Mouse (Mus musculus) adrenal gland, adult 18-20 months (tissue): ENCODE data around the gene Mdm2. TPM values are rescaled to one million over a fixed set of nuclear protein-coding genes. Genes with fewer than 3 reads are reported as not detected.
A peak's percentile ranks its signal among the peaks of the same experiment; 100 is the strongest.
"Not testable (repeated sequence)": the region's sequence is repeated elsewhere in the genome, so short reads cannot be mapped to it uniquely, and the experiment has no call there.

ENCODE experiments used
- DNase-seq, 2 experiments: peaks; one replicate each; pipeline ENCODE4 v3.0.0; 2021 to 2022; ENCODE audit warnings: low spot score in 2 of 2
- total RNA-seq, 2 experiments: library from RNA; stranded (reverse); gene quantifications; 1 replicate in 1 of 2; 2 replicates in 1 of 2; pipeline ENCODE4 v1.2.3; 2021

Gene Mdm2
- total RNA-seq, 2 experiments from 2014 or later, result 48.2 to 54.8 TPM

DNA sequence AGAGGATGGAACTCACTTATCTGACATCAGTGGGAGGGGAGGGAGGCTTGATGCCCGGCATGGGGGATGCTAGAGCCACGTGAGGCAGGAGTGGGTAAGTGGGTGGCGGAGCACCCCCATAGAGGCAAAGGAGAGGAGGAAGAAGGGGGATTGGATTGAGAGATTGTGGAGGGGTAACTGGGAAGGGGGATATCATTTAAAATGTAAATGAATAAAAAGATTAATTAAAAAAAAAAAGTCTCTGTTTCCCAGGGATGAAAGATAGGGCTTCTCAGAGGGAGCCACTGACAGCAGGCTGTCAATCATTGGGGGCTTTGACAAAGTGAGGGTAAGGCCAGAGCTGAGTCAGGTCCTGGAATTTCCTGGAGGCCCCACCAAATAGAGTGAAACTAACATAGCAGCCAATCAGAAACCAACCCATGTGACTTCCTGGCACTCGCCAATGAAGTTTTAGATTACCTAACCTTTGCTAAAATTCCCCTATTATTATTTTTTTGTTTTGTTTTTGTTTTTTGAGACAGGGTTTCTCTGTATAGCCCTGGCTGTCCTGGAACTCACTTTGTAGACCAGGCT is 4.5 kb upstream of the Mdm2 start:
- no peak for DNase-seq

GRCm38 (mm10) chr10:117714048-117714545 is 3.5 kb upstream of the Mdm2 start:
- no peak for DNase-seq

- DNase-seq, result no peak
These were observed 2.9 kb upstream of the Mdm2 start for GRCm38 (mm10) chr10:117713466-117713865.

GRCm38 (mm10) chr10:117712871-117713270 is 2.3 kb upstream of the Mdm2 start:
- no peak for DNase-seq

- DNase-seq, result no peak
These were observed 1.7 kb upstream of the Mdm2 start for GRCm38 (mm10) chr10:117712191-117712754.

DNA sequence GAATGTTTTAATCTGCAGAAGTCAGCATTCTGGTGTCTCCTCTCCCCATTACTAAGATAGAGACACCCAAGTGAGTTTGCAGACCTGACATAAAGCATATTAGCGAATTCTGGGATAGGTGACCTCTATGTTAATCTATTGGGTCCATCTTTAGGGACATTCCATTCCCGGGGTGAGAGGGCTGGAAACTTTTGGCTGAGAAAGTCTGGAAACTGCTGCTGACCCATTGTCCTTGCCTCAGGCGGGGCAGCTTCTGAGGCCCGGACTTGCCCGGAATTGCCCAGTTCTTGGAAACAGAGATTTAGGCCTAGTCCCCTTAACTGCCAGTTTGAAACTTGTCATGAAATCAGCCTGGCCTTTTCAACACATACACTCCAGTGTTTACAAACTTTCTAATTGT is 850 bp upstream of the Mdm2 start:
- DNase-seq, result no peak

- DNase-seq, result peak; percentile 75 to 78
These were observed 491 bp downstream of the Mdm2 start for GRCm38 (mm10) chr10:117709930-117710603.

GRCm38 (mm10) chr10:117709326-117709830 is 1.2 kb downstream of the Mdm2 start:
- DNase-seq, result no peak

DNA sequence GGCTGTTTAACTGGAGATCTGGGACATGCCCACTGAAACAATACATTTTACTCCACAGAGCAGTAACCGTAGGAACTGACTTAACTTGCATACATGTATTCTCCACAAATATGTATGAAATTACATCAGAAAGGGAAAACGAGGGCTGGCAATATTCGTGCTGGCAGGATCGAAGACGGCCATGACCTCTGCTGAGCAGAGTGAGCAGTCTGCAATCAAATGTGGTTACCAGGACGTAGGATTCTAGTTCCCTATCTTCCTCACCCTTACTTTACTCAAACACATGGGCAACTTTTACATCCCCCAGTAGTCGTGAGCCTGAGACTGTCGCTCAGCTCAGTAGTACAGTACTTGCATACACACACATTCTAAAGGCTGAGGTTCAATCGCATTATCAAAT is 1.7 kb downstream of the Mdm2 start:
- no peak for DNase-seq

GRCm38 (mm10) chr10:117708376-117708775 is 2.2 kb downstream of the Mdm2 start:
- DNase-seq, result no peak

DNA sequence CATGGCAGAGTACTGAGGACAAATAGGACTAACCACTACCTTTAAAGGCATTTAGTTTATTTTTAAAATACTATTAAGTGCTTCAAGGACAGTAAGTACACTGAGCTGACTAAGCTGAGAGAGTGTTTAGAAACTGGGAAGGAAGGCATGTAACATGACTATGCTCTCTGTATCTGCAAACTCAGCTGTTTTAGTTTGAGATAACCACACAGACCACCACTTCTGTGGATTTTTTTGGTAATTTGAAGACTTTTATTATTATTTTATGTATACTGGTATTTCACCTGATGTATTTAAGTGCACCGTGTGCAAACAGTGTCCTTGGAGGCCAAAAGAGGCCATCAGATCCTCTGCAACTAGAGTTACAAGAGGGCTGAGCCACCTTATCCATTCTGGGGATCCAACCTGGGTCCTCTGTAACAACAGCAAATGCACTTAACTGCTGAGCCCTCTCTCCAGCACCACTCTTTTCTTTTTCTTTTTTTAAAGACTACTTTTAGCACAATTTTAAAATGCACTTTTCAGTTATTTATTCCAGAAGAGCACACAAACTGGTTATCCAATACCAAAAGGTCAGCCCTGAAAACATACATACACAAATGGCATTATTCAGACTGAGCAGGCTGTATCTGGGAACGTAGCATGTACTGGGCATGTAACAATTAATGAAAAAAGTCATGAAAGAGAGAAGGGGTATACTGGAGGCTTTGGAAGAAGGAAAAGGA is 3.3 kb downstream of the Mdm2 start:
- DNase-seq, result no peak

DNA sequence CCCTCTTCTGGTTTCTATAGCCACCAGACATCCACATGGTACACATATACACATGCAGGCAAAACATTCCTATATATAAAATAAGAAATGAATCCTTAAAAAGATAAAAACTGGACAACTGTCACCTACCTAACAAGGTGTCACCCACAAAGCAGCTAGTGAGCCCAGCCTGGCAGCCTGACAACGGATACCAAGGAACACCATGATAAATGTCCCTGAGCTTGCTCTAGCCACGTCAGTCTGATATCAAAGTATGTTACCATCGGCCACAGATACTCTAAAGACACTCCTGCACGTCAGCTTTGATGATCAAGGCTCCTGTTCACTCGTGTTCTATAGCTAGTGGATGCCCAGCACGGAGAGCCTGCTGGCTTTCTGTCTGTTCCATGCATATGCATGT is 4.1 kb downstream of the Mdm2 start:
- no peak for DNase-seq

DNA sequence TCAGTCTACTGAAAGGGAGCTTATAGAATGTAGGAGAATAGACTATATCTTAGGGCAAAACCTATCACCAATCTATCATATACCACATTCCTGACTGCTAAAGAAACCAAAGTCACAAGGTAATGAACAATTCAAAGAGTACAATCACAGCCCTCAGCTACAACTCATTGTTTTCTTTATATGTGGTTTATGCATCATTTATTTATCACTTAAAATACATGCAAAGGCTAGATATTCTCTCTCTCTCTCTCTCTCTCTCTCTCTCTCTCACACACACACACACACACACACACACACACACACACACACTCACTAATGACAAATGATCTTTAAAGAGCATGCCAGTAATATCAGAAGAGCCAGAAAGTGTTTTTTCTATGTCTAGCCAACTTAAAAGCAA is 4.8 kb downstream of the Mdm2 start:
- no peak for DNase-seq

- DNase-seq, result no peak
These were observed 5.6 kb downstream of the Mdm2 start for GRCm38 (mm10) chr10:117704964-117705335.

- DNase-seq, result not testable (repeated sequence)
These were observed 6.1 kb downstream of the Mdm2 start for GRCm38 (mm10) chr10:117704314-117704963.

- no peak for DNase-seq
These were observed 7.1 kb downstream of the Mdm2 start for GRCm38 (mm10) chr10:117703506-117703905.

- no peak for DNase-seq
These were observed 8.3 kb downstream of the Mdm2 start for GRCm38 (mm10) chr10:117702024-117702833.

DNA sequence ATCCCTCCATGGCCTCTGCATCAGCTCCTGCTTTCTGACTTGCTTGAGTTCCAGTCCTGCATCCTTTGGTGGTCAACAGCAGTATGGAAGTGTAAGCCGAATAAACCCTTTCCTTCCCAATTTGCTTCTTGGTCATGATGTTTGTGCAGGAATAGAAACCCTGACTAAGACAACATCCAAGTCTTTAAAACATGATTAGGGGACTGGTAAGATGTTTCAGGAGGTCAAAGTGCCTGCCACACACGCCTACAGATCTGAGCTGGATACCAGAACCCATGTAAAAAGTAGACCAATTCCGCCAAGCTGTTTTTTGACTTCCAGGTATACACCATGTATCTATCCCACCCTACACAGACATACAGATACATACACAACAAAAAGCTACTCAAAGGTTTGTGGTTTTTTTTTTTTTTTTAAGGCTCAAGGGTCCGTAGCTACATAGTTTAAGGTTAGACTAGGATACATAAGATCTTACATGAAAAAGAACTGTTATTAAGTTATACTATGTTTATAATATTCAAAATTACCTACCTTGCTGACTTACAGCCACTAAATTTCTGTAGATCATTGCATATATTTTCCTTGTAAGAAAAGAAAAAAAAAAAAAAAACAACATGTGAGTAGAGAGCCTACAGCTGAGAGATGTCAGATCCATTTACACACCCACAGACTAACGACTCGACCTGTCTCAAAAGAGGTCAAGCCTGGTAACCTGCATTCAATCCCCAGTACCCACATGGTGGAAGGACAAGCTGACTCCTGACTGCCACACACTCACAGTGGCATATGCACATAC is 9.3 kb downstream of the Mdm2 start:
- no peak for DNase-seq

DNA sequence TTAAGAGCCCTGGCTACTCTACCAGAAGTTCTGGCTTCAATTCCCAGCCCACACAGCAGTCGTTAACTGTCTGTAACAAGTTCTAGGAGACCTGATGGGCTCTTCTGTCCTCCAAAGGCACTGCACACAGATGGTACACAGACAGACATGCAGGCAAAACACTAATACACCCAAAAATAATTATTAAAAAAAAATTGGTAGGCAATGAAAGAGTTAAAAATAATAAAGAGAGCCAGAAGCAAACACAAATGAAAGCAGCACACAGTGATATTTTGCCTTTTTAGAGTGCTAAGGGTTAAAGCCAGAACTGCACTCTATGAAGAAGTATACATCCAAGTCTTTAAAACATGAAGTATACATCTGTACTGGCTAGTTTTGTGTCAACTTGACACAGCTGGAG is 10.1 kb downstream of the Mdm2 start:
- DNase-seq, result no peak

- DNase-seq, result no peak
These were observed 10.6 kb downstream of the Mdm2 start for GRCm38 (mm10) chr10:117699914-117700313.
